Mouse (Mus musculus): Measurements from ENCODE around the gene Lrrc18.

Gene Lrrc18

DNA sequence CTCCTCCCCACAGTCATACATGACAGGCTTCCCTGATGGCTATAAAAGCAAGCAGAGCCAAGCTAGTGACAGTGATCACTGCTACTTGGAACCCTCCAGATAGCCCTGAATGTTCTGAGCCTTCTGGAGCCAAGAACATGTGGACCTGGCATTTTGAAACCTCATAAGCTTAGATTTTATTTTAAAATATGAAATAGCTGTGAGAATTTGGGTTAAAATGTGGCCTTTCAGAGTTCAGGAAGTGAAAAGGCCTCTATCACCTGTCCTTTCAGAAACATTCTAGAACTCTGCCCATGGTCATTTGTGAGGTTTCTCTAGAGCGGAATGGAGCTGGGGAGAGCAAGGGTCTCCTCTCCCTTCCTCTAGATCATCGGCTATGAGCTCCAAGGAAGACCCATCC is at the start of gene Lrrc18:
Gene Lrrc18 (plus strand): TSS at position 301 of the 400 bp plus-strand sequence.
- in situ Hi-C loops (cut with MboI; ENCODE audit: low sequenced_read_pairs): no loop called here

DNA sequence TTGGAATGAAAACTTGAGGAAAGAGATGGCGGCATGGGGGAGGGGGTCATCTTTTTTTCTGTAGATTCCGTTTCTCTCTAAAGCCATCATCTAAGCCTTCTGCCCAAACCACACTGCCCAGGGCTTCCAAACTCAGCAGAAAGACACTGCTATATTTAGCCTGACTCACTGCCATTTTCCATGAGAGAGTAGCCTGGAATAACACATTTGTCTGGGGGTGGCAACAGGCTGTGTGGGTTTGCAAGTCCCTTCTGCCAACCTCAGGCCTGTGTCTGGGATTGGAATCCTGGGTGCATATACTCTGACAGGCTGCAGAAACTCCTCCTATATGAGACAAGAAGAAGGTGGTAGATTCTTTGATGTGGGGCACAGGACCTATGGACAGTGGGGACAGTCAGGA is 43.7 kb upstream of the Lrrc18 start:
- in situ Hi-C loops (cut with MboI; ENCODE audit: low sequenced_read_pairs): no loop called here

DNA sequence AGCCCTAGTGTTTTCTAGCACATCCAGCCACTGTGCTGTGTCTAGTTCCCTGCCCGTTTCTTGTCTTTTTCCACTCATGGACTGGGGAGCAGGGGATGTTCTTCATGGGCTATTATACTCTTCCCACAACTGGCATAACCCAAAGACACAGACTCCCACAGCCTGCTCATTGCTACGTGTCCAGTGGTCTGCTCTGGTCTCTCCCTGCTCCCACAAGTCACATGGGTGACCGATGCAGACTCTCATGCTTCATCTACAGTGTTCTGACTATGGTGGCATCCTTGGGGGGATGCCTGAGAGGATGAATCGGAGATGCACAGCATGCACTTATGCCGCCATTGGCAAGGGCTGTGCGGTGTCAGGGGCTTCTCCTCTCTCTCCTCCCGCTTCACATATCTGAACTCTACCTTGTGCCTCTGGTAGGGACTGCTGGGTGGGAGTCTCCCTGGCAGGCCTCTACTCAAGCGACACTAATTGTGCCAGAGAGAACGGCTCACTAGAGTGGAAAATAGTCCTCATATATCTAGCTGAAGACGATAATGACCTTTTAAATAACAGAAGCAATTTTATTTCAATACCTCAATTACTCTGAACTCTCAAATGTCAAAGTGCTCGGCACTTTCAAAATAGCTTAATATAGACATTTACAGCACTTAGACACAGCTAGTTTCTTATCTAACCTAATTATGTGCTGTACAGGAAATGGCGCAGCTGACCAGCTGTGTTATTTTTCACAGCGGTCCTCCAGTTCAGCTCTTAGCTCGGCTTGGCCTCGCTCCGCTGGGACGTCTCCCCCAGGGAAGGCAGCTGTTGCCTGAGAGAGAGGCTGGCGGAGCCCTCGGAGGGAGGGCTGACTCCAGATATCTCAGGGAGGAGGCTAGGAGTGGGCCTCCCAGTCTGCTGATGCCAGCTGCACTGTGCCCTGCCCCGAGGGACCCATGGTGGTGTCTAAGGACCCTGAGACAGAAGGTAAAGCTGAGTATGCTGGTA is 40.6 kb upstream of the Lrrc18 start:
- in situ Hi-C loops (cut with MboI; ENCODE audit: low sequenced_read_pairs): no loop called here

- in situ Hi-C loops (cut with MboI; ENCODE audit: low sequenced_read_pairs): no loop called here
Measured at GRCm38 (mm10) chr14:32956486-32956885, 34.7 kb upstream of the Lrrc18 start.

- in situ Hi-C loops (cut with MboI; ENCODE audit: low sequenced_read_pairs): no loop called here
Measured at GRCm38 (mm10) chr14:32958671-32959070, 32.5 kb upstream of the Lrrc18 start.

- in situ Hi-C loops (cut with MboI; ENCODE audit: low sequenced_read_pairs): no loop called here
Measured at GRCm38 (mm10) chr14:32960481-32960880, 30.7 kb upstream of the Lrrc18 start.

- in situ Hi-C loops (cut with MboI; ENCODE audit: low sequenced_read_pairs): no loop called here
Measured at GRCm38 (mm10) chr14:32964742-32965141, 26.4 kb upstream of the Lrrc18 start.

- in situ Hi-C loops (cut with MboI; ENCODE audit: low sequenced_read_pairs): no loop called here
Measured at GRCm38 (mm10) chr14:32970700-32971099, 20.5 kb upstream of the Lrrc18 start.

DNA sequence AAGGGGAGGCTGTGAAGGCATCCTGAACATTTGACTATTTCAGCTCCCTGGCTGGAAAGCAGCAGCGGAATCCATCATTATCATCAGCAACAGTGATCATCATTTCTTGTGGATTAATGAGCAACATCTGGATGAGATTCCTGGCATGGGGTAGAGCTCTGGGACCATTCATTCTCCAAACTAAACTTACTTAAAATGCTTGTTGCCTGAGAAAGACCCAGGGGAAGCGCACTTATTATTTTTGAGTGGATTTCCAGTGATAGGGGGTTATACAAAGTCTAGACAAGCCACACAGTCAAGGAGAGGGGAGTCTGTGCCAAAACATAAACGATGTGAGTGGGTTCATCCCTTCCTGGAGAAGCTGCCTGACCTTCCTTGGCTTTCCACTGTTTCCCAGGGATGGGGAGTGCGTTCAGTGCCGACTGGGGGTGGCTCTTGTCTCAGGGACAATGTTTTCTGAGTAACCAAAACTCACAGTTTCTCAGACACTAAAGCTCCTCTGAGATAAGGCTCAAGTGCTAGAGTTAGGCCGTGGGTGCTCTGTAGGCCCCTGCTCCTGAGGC is 6.9 kb upstream of the Lrrc18 start:
- in situ Hi-C loops (cut with MboI; ENCODE audit: low sequenced_read_pairs): no loop called here

GRCm38 (mm10) chr14:32986659-32987058 is 4.5 kb upstream of the Lrrc18 start:
- in situ Hi-C loops (cut with MboI; ENCODE audit: low sequenced_read_pairs): no loop called here

DNA sequence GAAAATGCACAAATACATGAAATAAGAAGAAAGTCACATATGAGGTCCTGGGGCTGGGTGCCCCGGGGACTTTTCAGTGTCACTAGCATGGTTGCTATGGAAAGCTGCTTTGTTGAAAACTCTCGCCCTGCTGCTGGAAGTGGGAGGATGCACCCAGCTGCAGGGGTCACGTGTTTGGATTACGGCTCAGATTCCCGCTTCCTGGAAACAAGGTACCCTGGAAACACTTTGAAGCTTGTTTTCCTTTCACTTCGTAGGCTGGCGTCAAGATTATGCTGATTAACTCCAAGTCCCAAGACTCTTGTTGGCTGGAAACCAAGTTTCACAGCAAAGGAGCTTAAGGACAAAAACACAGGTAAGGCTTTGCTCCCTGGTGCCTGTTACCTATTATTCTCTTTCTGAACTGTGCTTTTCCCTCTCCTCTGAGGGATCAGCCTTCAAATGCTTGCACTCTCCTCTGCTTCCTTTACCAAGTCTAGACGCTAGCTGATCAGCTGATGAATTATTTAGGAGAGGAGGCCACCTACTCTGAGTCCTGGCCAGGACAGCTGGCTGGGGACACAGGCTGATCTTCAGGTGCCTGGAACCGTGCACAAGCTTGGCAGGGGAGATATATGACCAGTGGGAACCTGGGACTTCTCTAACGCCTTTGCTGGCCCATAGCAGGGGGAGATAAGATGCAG is 3.9 kb downstream of the Lrrc18 start:
- in situ Hi-C loops (cut with MboI; ENCODE audit: low sequenced_read_pairs): no loop called here

GRCm38 (mm10) chr14:32999511-32999910 is 8.3 kb downstream of the Lrrc18 start:
- in situ Hi-C loops (cut with MboI; ENCODE audit: low sequenced_read_pairs): no loop called here

GRCm38 (mm10) chr14:33000112-33000979 is 9.2 kb downstream of the Lrrc18 start:
- in situ Hi-C loops (cut with MboI; ENCODE audit: low sequenced_read_pairs): no loop called here

- in situ Hi-C loops (cut with MboI; ENCODE audit: low sequenced_read_pairs): no loop called here
Measured at GRCm38 (mm10) chr14:33005114-33005513, 13.9 kb downstream of the Lrrc18 start.

DNA sequence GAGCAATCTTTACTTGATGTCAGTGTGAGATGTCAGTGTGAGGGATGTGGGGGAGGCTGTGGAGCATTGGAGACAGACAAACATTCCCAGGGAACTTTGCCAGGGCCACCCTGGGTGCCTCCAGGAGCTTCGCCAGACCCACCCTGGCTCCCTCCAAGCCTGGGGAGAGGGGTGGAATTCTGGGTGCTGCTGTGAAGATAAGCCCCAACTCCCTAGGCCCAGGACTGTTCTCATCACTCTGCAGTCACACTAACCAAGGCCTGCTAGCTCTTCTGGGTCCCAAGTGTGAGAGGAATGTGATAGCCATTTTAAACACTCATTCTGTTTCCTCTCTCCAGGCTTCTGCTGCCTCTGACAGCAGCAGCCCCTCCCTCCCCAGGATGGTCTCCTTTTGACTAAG is 16.5 kb downstream of the Lrrc18 start:
- in situ Hi-C loops (cut with MboI; ENCODE audit: low sequenced_read_pairs): no loop called here

DNA sequence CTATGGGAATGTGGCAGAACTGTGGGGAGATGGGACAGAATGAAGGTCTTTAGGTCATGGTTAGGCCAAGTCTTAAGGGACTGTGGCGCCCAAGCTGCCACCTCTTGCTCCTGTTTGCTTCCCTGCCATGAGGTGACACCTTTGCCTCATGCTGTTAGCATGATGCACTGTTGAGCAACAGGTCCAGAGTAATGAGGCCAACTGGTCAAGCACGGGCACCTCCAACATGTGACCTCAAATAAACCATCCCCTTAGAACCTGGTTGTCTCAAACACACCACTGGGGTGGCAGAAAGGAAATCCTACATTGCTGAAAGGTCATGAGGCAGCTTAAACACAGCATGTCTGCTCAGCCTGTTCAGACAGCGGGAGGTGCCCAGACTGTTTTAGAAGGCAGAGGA is 27.9 kb downstream of the Lrrc18 start:
- in situ Hi-C loops (cut with MboI; ENCODE audit: low sequenced_read_pairs): no loop called here

DNA sequence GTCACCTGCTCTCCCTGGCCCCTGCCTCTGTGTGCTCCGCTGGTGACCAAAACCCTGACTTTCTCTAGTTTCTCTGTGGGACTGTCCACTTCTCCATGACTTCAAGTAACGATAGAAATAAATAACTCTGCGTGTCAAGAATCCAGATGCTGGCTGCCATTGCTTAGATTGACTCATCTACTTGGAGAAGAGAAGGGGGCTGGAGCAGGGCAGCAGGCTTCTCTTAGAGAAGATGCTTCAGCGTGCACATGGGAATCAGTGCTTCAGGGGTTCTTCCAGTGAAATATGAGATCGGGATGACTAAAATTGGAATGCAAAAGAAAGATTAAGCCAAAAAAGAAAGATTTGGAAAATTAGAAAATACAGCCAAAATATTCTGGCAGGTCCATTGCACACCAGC is 28.4 kb downstream of the Lrrc18 start:
- in situ Hi-C loops (cut with MboI; ENCODE audit: low sequenced_read_pairs): no loop called here

DNA sequence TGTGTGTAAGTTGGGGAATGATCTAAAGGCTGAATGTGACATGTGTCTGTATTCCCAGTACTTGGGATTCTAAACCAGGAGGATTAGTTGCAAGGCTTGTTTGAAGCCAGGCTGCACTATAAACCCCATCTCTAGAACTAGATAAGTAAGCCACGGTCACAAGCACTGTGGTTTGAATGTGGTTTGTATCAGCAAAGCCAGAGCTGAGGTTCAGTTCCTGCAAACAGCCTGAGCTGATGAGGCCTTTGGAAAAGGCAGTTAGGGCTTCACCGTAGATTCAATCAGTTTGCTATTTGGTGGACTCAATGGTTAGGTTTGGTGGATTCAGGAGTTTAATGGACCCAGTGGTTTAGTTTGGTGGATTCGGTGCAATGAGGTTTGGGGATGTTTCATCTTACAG is 39.7 kb downstream of the Lrrc18 start:
- in situ Hi-C loops (cut with MboI; ENCODE audit: low sequenced_read_pairs): no loop called here

DNA sequence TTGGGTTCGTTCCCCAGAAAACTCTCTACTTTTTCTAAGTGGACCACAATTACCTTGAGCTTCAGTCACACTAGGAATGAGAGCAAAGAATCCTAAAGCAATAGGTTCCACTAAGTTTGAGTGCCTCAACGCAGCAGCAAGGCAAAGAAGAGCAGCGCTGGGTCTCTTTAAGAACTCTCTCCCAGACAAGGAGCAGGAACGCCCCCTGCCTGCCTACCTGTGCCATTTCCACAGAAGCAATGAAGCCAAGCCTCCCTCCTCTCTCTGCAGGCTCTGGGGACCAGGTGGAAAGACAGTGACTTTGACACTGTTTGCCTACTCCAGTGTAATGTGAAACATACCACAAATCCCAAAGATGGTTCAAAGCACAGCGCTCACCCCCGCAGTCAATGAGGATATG is 42.2 kb downstream of the Lrrc18 start:
- in situ Hi-C loops (cut with MboI; ENCODE audit: low sequenced_read_pairs): no loop called here

DNA sequence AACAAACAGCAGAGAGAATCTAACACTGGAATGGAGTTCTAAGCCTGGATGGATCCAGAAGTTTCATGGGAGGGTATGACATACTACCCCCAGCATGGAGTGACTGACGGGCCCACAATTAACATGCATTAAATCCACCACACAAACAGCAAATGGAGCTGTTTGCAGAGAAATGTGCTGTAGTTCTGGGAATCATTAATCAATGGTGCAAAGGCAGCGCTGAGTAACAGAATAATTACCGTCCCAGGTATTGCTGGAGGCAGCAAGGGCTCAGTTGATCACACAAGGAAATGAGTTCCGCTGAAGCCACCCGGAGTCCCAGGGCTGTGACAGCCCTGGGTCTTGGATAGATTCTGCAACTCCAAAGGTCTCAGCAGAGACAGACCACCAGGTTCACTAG is 44.2 kb downstream of the Lrrc18 start:
- in situ Hi-C loops (cut with MboI; ENCODE audit: low sequenced_read_pairs): no loop called here

GRCm38 (mm10) chr14:33036811-33037210 is 45.6 kb downstream of the Lrrc18 start:
- in situ Hi-C loops (cut with MboI; ENCODE audit: low sequenced_read_pairs): no loop called here
